Comparison of ENCODE assay signal across 28 mouse cellular contexts in genomic region chr3:23298818-23299217, GRCm38 (mm10).
"Had no signal": no experiment of that assay in that cellular context is flagged by ENCODE, and none has a peak within 500 bp of the region (broad histone marks: within the 10 kb centered on the region; RNA-seq: fewer than 3 reads in every experiment).

No protein-coding gene starts in this region.

- H3K36me3 ChIP-seq: embryonic facial prominence, embryonic 10.5 days; embryonic facial prominence, embryonic 12.5 days; embryonic facial prominence, embryonic 13.5 days; embryonic facial prominence, embryonic 15.5 days; forebrain, embryonic 10.5 days; forebrain, embryonic 12.5 days; forebrain, embryonic 15.5 days had no signal

- H3K9me3 ChIP-seq: embryonic facial prominence, embryonic 10.5 days; embryonic facial prominence, embryonic 12.5 days; embryonic facial prominence, embryonic 13.5 days; embryonic facial prominence, embryonic 15.5 days; forebrain, embryonic 10.5 days; forebrain, embryonic 12.5 days; forebrain, embryonic 13.5 days; forebrain, embryonic 15.5 days had no signal

- H3K9ac ChIP-seq: embryonic facial prominence, embryonic 12.5 days; embryonic facial prominence, embryonic 13.5 days; embryonic facial prominence, embryonic 15.5 days; forebrain, embryonic 12.5 days; forebrain, embryonic 13.5 days; forebrain, embryonic 15.5 days; forebrain, postnatal 0 days had no signal

- H3K4me2 ChIP-seq: embryonic facial prominence, embryonic 12.5 days; embryonic facial prominence, embryonic 13.5 days; embryonic facial prominence, embryonic 15.5 days; forebrain, embryonic 12.5 days; forebrain, embryonic 13.5 days; forebrain, embryonic 15.5 days had no signal

- H3K27me3 ChIP-seq: embryonic facial prominence, embryonic 12.5 days; embryonic facial prominence, embryonic 13.5 days; embryonic facial prominence, embryonic 15.5 days; forebrain, embryonic 12.5 days; forebrain, embryonic 13.5 days; forebrain, embryonic 15.5 days had no signal

- H3K27ac ChIP-seq: embryonic facial prominence, embryonic 10.5 days; embryonic facial prominence, embryonic 12.5 days; embryonic facial prominence, embryonic 13.5 days; embryonic facial prominence, embryonic 15.5 days; forebrain, embryonic 10.5 days; forebrain, embryonic 12.5 days; forebrain, embryonic 13.5 days; forebrain, embryonic 15.5 days; gastrocnemius, adult 2 months; heart, adult 2 months had no signal

- ATAC-seq: forebrain, embryonic 13.5 days; forebrain, embryonic 14.5 days; forebrain, embryonic 15.5 days; forebrain, embryonic 16.5 days; forebrain, postnatal 0 days had no signal

- DNase-seq: cerebellum, adult 8-10 months; cerebellum, adult 9-10 months; cerebellum, adult 9-11 months; cerebellum, postnatal 10 days; cerebellum, postnatal 14 days; cerebellum, postnatal 25 days; cerebellum, postnatal 36 days; embryo, embryonic 11 days; forebrain, postnatal 0 days; gastrocnemius, adult 2 months; gastrocnemius, postnatal 10 days; gastrocnemius, postnatal 14 days; gastrocnemius, postnatal 25 days; gastrocnemius, postnatal 36 days; heart, adult 11 months; heart, adult 18-20 months; heart, adult 2 months had no signal

- H3K4me1 ChIP-seq: embryonic facial prominence, embryonic 10.5 days; embryonic facial prominence, embryonic 12.5 days; embryonic facial prominence, embryonic 13.5 days; embryonic facial prominence, embryonic 15.5 days; forebrain, embryonic 10.5 days; forebrain, embryonic 12.5 days; forebrain, embryonic 13.5 days; forebrain, embryonic 15.5 days had no signal

- H3K4me3 ChIP-seq: embryonic facial prominence, embryonic 10.5 days; embryonic facial prominence, embryonic 12.5 days; embryonic facial prominence, embryonic 13.5 days; embryonic facial prominence, embryonic 15.5 days; erythroblast, embryonic 14.5 days; forebrain, embryonic 10.5 days; forebrain, embryonic 12.5 days; forebrain, embryonic 13.5 days; forebrain, embryonic 15.5 days; gastrocnemius, adult 2 months; heart, adult 2 months had no signal
